Mouse (Mus musculus) heart, adult 2 months (tissue): Measurements from ENCODE around the gene Serpinb1b. TPM values are rescaled to one million over a fixed set of nuclear protein-coding genes. Genes with fewer than 3 reads are reported as not detected.
"Not testable (repeated sequence)": the region's sequence is repeated elsewhere in the genome, so short reads cannot be mapped to it uniquely, and the experiment has no call there.

Experiments used
- DNase-seq, 2 experiments: peaks; one replicate each; pipeline ENCODE4 v3.0.0; 2021
- H3K27ac ChIP-seq: fragments of 200-600 bp; 2 replicates; pipeline ENCODE4 v1.8.1; 2022
- H3K27me3 ChIP-seq: fragments of 200-500 bp; 2 replicates; pipeline ENCODE4 v1.6.1; 2012; ENCODE audit warnings: mild to moderate bottlenecking, low read length, inconsistent platforms, mixed read lengths; ENCODE audit not compliant: control insufficient read depth, insufficient read depth
- H3K36me3 ChIP-seq: fragments of 200-500 bp; 2 replicates; pipeline ENCODE4 v1.6.1; 2012; ENCODE audit warnings: low read length, inconsistent platforms; ENCODE audit not compliant: control insufficient read depth, insufficient read depth
- H3K4me1 ChIP-seq: fragments of 200-500 bp; 2 replicates; pipeline ENCODE4 v1.6.1; 2011; ENCODE audit warnings: low read length; ENCODE audit not compliant: control insufficient read depth, insufficient read depth
- H3K4me3 ChIP-seq: fragments of 200-600 bp; 2 replicates; pipeline ENCODE4 v1.8.1; 2022
- H3K79me2 ChIP-seq: fragments of 200-500 bp; replicated peaks from 2 replicates; pipeline ENCODE4 v1.6.1; 2012; ENCODE audit warnings: mild to moderate bottlenecking, inconsistent platforms, low read length, moderate library complexity, mixed read lengths; ENCODE audit not compliant: control insufficient read depth, insufficient read depth
- H3K9ac ChIP-seq: fragments of 200-500 bp; 2 replicates; pipeline ENCODE4 v1.6.1; 2012; ENCODE audit warnings: low read depth, mild to moderate bottlenecking, control low read depth, inconsistent platforms, low read length, mixed read lengths
- CTCF ChIP-seq: fragments of 200-600 bp; IDR thresholded peaks from 2 replicates; pipeline ENCODE4 v1.8.1; 2022; ENCODE audit warnings: antibody characterized with exemption, mild to moderate bottlenecking, moderate library complexity
- EP300 ChIP-seq: fragments of 200-500 bp; IDR thresholded peaks from 2 replicates; pipeline ENCODE4 v1.6.1; 2011; ENCODE audit warnings: low read depth, low read length, control low read depth; ENCODE audit not compliant: insufficient read depth
- POLR2A ChIP-seq: fragments of 200-500 bp; IDR thresholded peaks from 2 replicates; pipeline ENCODE4 v1.6.1; 2011; ENCODE audit warnings: mild to moderate bottlenecking, low read depth, low read length, control low read depth; ENCODE audit not compliant: insufficient read depth
- WGBS: fragments of 180-500 bp; shearing (Covaris S2); methylation state at CpG from one replicate; pipeline ENCODE4 v1.1.7; 2018; 5-methylcytosine and 5-hydroxymethylcytosine counted together
- intact Hi-C: fragments of 180-260 bp; cut with DNase I; formaldehyde crosslinking; loops from one replicate; pipeline ENCODE4 v1.15.1; 2025
- long read RNA-seq: library from polyadenylated mRNA; stranded (forward); transcript quantifications from one replicate; pipeline ENCODE4 v2.0.0, GENCODE M21; 2021
- polyA plus RNA-seq: library from polyadenylated mRNA; depleted of rRNA; stranded (reverse); fragments of >200 nt; gene quantifications from 2 replicates; pipeline ENCODE4 v1.2.3, GENCODE M21; 2012; rRNA removed
- total RNA-seq, 2 experiments: library from RNA; stranded (reverse); gene quantifications; 2 replicates each; pipeline ENCODE4 v1.2.3; 2021

Gene Serpinb1b
- not detected for total RNA-seq
- polyA plus RNA-seq = not detected in 2 replicates
- long read RNA-seq = 0 reads

- TF ChIP-seq EP300 = no peak
- TF ChIP-seq CTCF = no peak
- no peak for TF ChIP-seq POLR2A
- H3K4me1 ChIP-seq = no peaks in the 10 kb centered on the region
- H3K9ac ChIP-seq = no peak within 1 kb of the TSS
- no peak within 1 kb of the TSS for H3K27ac ChIP-seq
- intact Hi-C loops = no loop called here
- no peaks in the 10 kb centered on the region for H3K27me3 ChIP-seq
- no peaks in the 10 kb centered on the region for H3K36me3 ChIP-seq
- H3K4me3 ChIP-seq = no peak within 1 kb of the TSS
- H3K79me2 ChIP-seq = no peaks in the 10 kb centered on the region
- no peak for DNase-seq
- 57% methylated on average over 3 of the region's 3 CpGs for WGBS
These were observed at the start of gene Serpinb1b for GRCm38 (mm10) chr13:33078056-33078705. Serpinb1b (plus strand) TSS chr13:33078575.

GRCm38 (mm10) chr13:33029478-33029877, 48.9 kb upstream of the Serpinb1b start:
- H3K27ac ChIP-seq, H3K36me3 ChIP-seq, H3K9ac ChIP-seq, H3K4me1 ChIP-seq, intact Hi-C loops, DNase-seq, H3K4me3 ChIP-seq, H3K27me3 ChIP-seq, H3K79me2 ChIP-seq: not testable (repeated sequence)
- 84% methylated on average over 2 of the region's 2 CpGs for WGBS

DNA sequence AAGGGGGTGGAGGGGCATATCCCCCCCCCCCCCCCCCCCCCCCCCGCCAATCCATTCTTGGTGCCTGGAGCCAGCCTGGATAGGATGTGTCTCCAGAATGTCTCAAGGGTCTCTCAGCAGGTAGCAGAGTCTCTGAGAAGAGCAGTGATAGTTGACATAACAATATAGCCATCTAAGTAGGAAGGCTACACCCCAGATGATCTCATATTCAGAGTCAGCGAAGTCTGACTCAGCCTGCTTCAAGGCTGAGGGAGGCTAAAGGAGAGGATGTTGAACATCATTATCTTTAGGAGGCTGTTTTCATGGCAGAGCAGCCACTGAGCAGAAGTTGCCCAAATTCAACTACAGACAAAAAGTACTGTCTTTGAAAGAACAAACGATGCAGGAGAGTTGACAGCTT, 48.1 kb upstream of the Serpinb1b start:
- Histone ChIP-seq H3K9ac (no peak overlapping the region), H3K4me1 (no peaks in the 10 kb centered on the region), H3K36me3 (no peaks in the 10 kb centered on the region), H3K79me2 (no peaks in the 10 kb centered on the region), H3K27ac (no peak overlapping the region), H3K27me3 (no peaks in the 10 kb centered on the region), H3K4me3 (no peak overlapping the region)
- WGBS = 74% methylated on average over 2 of the region's 3 CpGs
- intact Hi-C loops = no loop called here
- no peak for TF ChIP-seq POLR2A
- no peak for DNase-seq

GRCm38 (mm10) chr13:33035506-33035905, 42.9 kb upstream of the Serpinb1b start:
- Histone ChIP-seq H3K9ac (no peak overlapping the region), H3K79me2 (no peaks in the 10 kb centered on the region), H3K4me3 (no peak overlapping the region), H3K27ac (no peak overlapping the region), H3K36me3 (no peaks in the 10 kb centered on the region), H3K27me3 (no peaks in the 10 kb centered on the region), H3K4me1 (no peaks in the 10 kb centered on the region)
- TF ChIP-seq EP300 = no peak
- TF ChIP-seq CTCF = no peak
- no peak for TF ChIP-seq POLR2A
- 48% methylated on average over 1 of the region's 1 CpGs for WGBS
- intact Hi-C loops = no loop called here
- no peak for DNase-seq

DNA sequence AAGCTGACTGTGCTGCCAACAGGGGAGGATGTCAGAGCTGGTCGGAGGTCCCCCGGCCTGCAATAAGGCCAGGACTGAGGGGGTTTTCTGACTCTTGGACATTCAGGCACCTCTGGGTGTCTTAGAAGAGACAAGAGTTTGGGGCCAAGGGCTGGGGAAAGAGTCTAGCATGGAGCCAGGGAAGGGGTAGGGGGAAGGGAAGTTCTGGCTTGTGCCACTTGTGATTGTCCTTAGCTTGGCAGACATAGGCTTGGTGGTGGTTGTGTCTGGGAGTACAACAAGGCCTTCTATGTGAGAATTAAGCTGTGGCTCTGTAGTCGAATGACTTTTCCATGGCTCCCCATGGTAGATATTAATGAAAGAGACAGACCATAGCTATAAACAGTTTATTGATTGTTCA, 34.8 kb upstream of the Serpinb1b start:
- Histone ChIP-seq H3K4me1 (no peaks in the 10 kb centered on the region; the same call in 1 of the 2 replicates), H3K9ac (no peak overlapping the region), H3K4me3 (no peak overlapping the region), H3K27ac (no peak overlapping the region), H3K27me3 (no peaks in the 10 kb centered on the region), H3K36me3 (no peaks in the 10 kb centered on the region), H3K79me2 (no peaks in the 10 kb centered on the region)
- WGBS = 100% methylated on average over 3 of the region's 3 CpGs
- no peak for DNase-seq
- intact Hi-C loops = no loop called here
- TF ChIP-seq CTCF = no peak
- TF ChIP-seq POLR2A = no peak
- TF ChIP-seq EP300 = no peak

GRCm38 (mm10) chr13:33047234-33047633, 31.1 kb upstream of the Serpinb1b start:
- Histone ChIP-seq H3K27me3 (no peaks in the 10 kb centered on the region), H3K27ac (no peak overlapping the region), H3K4me1 (no peaks in the 10 kb centered on the region; the same call in 1 of the 2 replicates), H3K36me3 (no peaks in the 10 kb centered on the region), H3K9ac (no peak overlapping the region), H3K79me2 (no peaks in the 10 kb centered on the region), H3K4me3 (no peak overlapping the region)
- no peak for TF ChIP-seq POLR2A
- TF ChIP-seq CTCF = no peak
- intact Hi-C loops = no loop called here
- no peak for DNase-seq
- WGBS = 84% methylated on average over 2 of the region's 2 CpGs

DNA sequence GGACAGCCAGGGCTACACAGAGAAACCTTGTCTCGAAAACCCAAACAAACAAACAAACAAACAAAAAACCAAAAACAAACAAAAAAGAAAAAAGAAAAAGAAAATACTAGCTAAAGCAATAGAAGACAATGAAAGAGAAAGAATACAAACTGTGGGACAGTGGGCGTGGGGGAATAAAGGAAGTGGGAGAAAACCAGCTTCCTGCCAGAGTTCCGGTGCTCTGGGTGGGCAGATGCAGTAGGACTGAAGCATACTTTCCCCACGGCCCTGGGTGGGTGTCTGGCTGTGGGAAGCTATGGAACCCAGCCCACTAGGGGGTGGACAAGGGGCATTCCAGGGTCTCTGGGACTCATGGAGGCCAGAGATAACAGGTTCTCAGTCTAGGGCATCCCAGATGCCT, 30.2 kb upstream of the Serpinb1b start:
- Histone ChIP-seq H3K9ac (no peak overlapping the region), H3K79me2 (no peaks in the 10 kb centered on the region), H3K36me3 (no peaks in the 10 kb centered on the region), H3K27ac (no peak overlapping the region), H3K4me1 (no peaks in the 10 kb centered on the region; the same call in 1 of the 2 replicates), H3K4me3 (no peak overlapping the region), H3K27me3 (no peaks in the 10 kb centered on the region)
- TF ChIP-seq EP300 = no peak
- no peak for TF ChIP-seq POLR2A
- no peak for TF ChIP-seq CTCF
- DNase-seq = no peak
- 59% methylated on average over 4 of the region's 4 CpGs for WGBS
- intact Hi-C loops = no loop called here
